Mouse (Mus musculus) heart, embryonic 15.5 days (tissue): Measurements from ENCODE around the gene Sp100. TPM values are rescaled to one million over a fixed set of nuclear protein-coding genes. Genes with fewer than 3 reads are reported as not detected.

Source experiments
- ATAC-seq: fragments of 200-750 bp; cut with Nextera tagmentation; replicated peaks from 2 replicates; pipeline ENCODE4 v1.8.0; 2017; ENCODE audit warnings: low read depth, moderate TSS enrichment; ENCODE audit not compliant: insufficient number of reproducible peaks, insufficient read depth, low FRiP score
- H3K27ac ChIP-seq: fragments of 300-500 bp; sonication (generic); 2 replicates; pipeline ENCODE4 v1.5.1; 2015; ENCODE audit warnings: mild to moderate bottlenecking, inconsistent platforms
- H3K27me3 ChIP-seq: fragments of 300-500 bp; sonication (generic); 2 replicates; pipeline ENCODE4 v1.6.1; 2015; ENCODE audit warnings: inconsistent platforms
- H3K36me3 ChIP-seq: fragments of 300-500 bp; sonication (generic); 2 replicates; pipeline ENCODE4 v1.6.1; 2015; ENCODE audit warnings: mild to moderate bottlenecking, inconsistent platforms
- H3K4me1 ChIP-seq: fragments of 300-500 bp; sonication (generic); replicated peaks from 2 replicates; pipeline ENCODE4 v1.6.1; 2015; ENCODE audit warnings: inconsistent platforms
- H3K4me2 ChIP-seq: fragments of 300-500 bp; sonication (generic); 2 replicates; pipeline ENCODE4 v1.6.1; 2015; ENCODE audit warnings: inconsistent platforms, mild to moderate bottlenecking, moderate library complexity
- H3K4me3 ChIP-seq: fragments of 300-500 bp; sonication (generic); 2 replicates; pipeline ENCODE4 v1.5.1; 2015; ENCODE audit warnings: mild to moderate bottlenecking, inconsistent platforms
- H3K9ac ChIP-seq: fragments of 300-500 bp; sonication (generic); 2 replicates; pipeline ENCODE4 v1.6.1; 2015; ENCODE audit warnings: mild to moderate bottlenecking, inconsistent platforms
- H3K9me3 ChIP-seq: fragments of 300-500 bp; sonication (generic); replicated peaks from 2 replicates; pipeline ENCODE4 v1.6.1; 2016; ENCODE audit warnings: inconsistent platforms
- WGBS: fragments of 180-500 bp; shearing (Covaris S2); methylation state at CpG from one replicate; pipeline ENCODE4 v1.1.7; 2015; ENCODE audit warnings: mixed read lengths; 5-methylcytosine and 5-hydroxymethylcytosine counted together
- microRNA-seq: library from miRNA; unstranded; fragments of <30 nt; microRNA quantifications from one replicate; pipeline ENCODE4, GENCODE M21; 2016
- polyA plus RNA-seq: library from polyadenylated mRNA; unstranded; fragments of >200 nt; fragmentation: Nextera tagmentation; extraction: Ambion mirVana; gene quantifications from 2 replicates; pipeline ENCODE4 v1.2.1, GENCODE M21; 2015

Gene Sp100
- polyA plus RNA-seq, 1 experiment from 2014 or later = 3.3 TPM

- no peak overlapping the region for H3K4me2 ChIP-seq
- H3K9me3 ChIP-seq = no peaks in the 10 kb centered on the region
- 17% methylated on average over 6 of the region's 6 CpGs for WGBS
- H3K27ac ChIP-seq = peak overlapping the region; percentile 54; the same call in 1 of the 2 replicates
- peak; percentile 68 for ATAC-seq
- no peaks in the 10 kb centered on the region for H3K27me3 ChIP-seq
- H3K36me3 ChIP-seq = no peaks in the 10 kb centered on the region
- peaks cover 17% of the 10 kb centered on the region for H3K4me1 ChIP-seq
- H3K9ac ChIP-seq = no peak overlapping the region; the same call in 1 of the 2 replicates
- H3K4me3 ChIP-seq = no peak overlapping the region
Observed at GRCm38 (mm10) chr1:85751494-85751893, 101.7 kb downstream of the Sp100 start.

DNA sequence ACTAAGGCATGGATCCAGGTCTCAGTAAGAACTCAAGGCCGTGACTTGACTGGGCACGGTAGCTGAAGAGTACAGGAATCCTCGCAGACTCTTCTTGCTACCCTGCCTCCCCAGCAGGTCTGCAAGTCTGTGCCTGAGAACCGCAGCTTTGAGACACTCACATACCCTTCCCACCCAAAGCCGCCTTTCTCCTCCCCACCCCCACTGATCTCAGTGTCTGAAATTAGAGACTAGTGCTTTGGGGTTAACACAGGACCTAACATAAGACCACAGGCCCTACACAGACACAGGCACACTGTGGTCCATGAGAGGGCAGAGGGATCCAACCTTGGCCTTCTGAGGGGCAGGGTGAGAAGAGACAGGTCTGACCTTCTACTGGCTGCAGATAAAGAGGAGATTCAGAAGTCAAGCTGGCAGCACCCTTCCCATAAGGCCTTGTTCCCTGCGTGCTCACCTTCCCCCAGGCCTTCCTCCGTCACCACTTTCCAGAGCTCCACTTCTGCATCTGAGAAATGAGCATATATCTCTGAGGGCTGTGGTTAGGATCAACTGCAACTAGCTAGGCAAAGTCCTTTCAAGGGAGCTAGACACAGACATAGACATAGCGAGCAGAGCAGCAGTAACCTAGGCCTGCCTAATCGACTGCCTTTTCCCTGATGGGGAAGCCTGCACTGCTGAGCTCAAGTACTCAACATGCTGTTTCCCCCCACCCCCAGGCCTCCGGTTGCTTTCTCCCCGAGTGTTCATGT is 102.3 kb downstream of the Sp100 start:
- H3K27me3 ChIP-seq = no peaks in the 10 kb centered on the region
- H3K4me1 ChIP-seq = peaks cover 17% of the 10 kb centered on the region
- WGBS = 68% methylated on average over 11 of the region's 11 CpGs
- H3K36me3 ChIP-seq = no peaks in the 10 kb centered on the region
- H3K4me2 ChIP-seq = peak overlapping the region; percentile 18; the same call in 1 of the 2 replicates
- ATAC-seq = no peak; the same call in 1 of the 2 replicates
- no peak overlapping the region for H3K4me3 ChIP-seq
- no peak overlapping the region; the same call in 1 of the 2 replicates for H3K9ac ChIP-seq
- H3K27ac ChIP-seq = peak overlapping the region; percentile 54; the same call in 1 of the 2 replicates
- H3K9me3 ChIP-seq = no peaks in the 10 kb centered on the region

- Histone ChIP-seq H3K27me3 (no peaks in the 10 kb centered on the region), H3K4me2 (0 out of 2 replicates have a peak overlapping the region, but pooled peaks have one; percentile 48), H3K27ac (no peak overlapping the region), H3K4me3 (no peak overlapping the region), H3K4me1 (peaks cover 10% of the 10 kb centered on the region), H3K36me3 (no peaks in the 10 kb centered on the region), H3K9ac (no peak overlapping the region), H3K9me3 (no peaks in the 10 kb centered on the region)
- no peak for ATAC-seq
- 74% methylated on average over 6 of the region's 6 CpGs for WGBS
Observed at GRCm38 (mm10) chr1:85757531-85758230, 107.9 kb downstream of the Sp100 start.

GRCm38 (mm10) chr1:85758231-85758968 is 108.6 kb downstream of the Sp100 start:
- no peaks in the 10 kb centered on the region for H3K27me3 ChIP-seq
- no peak overlapping the region for H3K27ac ChIP-seq
- no peaks in the 10 kb centered on the region for H3K36me3 ChIP-seq
- no peak for ATAC-seq
- H3K9ac ChIP-seq = no peak overlapping the region
- peak overlapping the region; percentile 14; the same call in 1 of the 2 replicates for H3K4me3 ChIP-seq
- WGBS = 21% methylated on average over 14 of the region's 14 CpGs
- peak overlapping the region; percentile 48 for H3K4me2 ChIP-seq
- H3K4me1 ChIP-seq = peaks cover 10% of the 10 kb centered on the region
- H3K9me3 ChIP-seq = no peaks in the 10 kb centered on the region

- Histone ChIP-seq H3K4me3 (no peak overlapping the region), H3K9me3 (no peaks in the 10 kb centered on the region), H3K4me1 (peaks cover 10% of the 10 kb centered on the region), H3K36me3 (no peaks in the 10 kb centered on the region), H3K27ac (no peak overlapping the region), H3K4me2 (peak overlapping the region; percentile 48), H3K27me3 (no peaks in the 10 kb centered on the region), H3K9ac (no peak overlapping the region)
- ATAC-seq = no peak
- 9% methylated on average over 1 of the region's 1 CpGs for WGBS
Observed at GRCm38 (mm10) chr1:85758969-85759293, 109.1 kb downstream of the Sp100 start.

Small RNA genes lying within 50 kb of the gene (microRNA-seq; reads per million reads assigned to microRNA genes)
- gene Mir8096 = not detected

Other genes starting within 250 kb of the Sp100 start
- gene G530012D18Rik, start 74.3 kb upstream of the Sp100 start, polyA plus RNA-seq = 0.38 TPM in 1 of 2 replicates, not detected in the other
- gene Sp110, start 51.2 kb upstream of the Sp100 start, polyA plus RNA-seq = 3.1 and 7.8 TPM in 2 replicates
- gene Sp140, start 49.6 kb upstream of the Sp100 start, polyA plus RNA-seq = 1.5 and 2.2 TPM in 2 replicates
- 1.1 and 1.7 TPM in 2 replicates for gene A630001G21Rik, start 128.7 kb downstream of the Sp100 start, polyA plus RNA-seq
- gene Cab39, start 143.5 kb downstream of the Sp100 start, polyA plus RNA-seq = 21.9 and 25.2 TPM in 2 replicates
- gene Itm2c, start 244.3 kb downstream of the Sp100 start, polyA plus RNA-seq = 181 and 231 TPM in 2 replicates